Mouse (Mus musculus) kidney, adult 2 months (tissue): ENCODE measurements around the gene Nhs. TPM values are rescaled to one million over a fixed set of nuclear protein-coding genes. Genes with fewer than 3 reads are reported as not detected.

Source experiments
- DNase-seq: peaks from one replicate; pipeline ENCODE4 v3.0.0; 2021
- H3K27ac ChIP-seq: fragments of 200-500 bp; 2 replicates; pipeline ENCODE4 v1.5.1; 2012; ENCODE audit warnings: low read depth, low read length, control low read depth, inconsistent platforms; ENCODE audit not compliant: insufficient read depth
- H3K27me3 ChIP-seq: fragments of 200-500 bp; replicated peaks from 2 replicates; pipeline ENCODE4 v1.6.1; 2012; ENCODE audit warnings: mild to moderate bottlenecking, moderate library complexity, low read length, inconsistent platforms; ENCODE audit not compliant: control insufficient read depth, insufficient read depth
- H3K36me3 ChIP-seq: fragments of 200-500 bp; 2 replicates; pipeline ENCODE4 v1.6.1; 2012; ENCODE audit warnings: mild to moderate bottlenecking, moderate library complexity, low read length, inconsistent platforms; ENCODE audit not compliant: control insufficient read depth, insufficient read depth
- H3K4me1 ChIP-seq: fragments of 200-500 bp; 2 replicates; pipeline ENCODE4 v1.6.1; 2011; ENCODE audit warnings: low read length; ENCODE audit not compliant: control insufficient read depth, insufficient read depth
- H3K4me3 ChIP-seq: fragments of 200-500 bp; 2 replicates; pipeline ENCODE4 v1.5.1; 2011; ENCODE audit warnings: mild to moderate bottlenecking, low read depth, low read length, control low read depth; ENCODE audit not compliant: insufficient read depth
- CTCF ChIP-seq: fragments of 200-500 bp; conservative IDR thresholded peaks from 2 replicates; pipeline ENCODE4 v1.5.1; 2011; ENCODE audit warnings: low read depth, mild to moderate bottlenecking, control low read depth, low read length, moderate library complexity, mixed read lengths; ENCODE audit not compliant: insufficient read depth, insufficient read length
- POLR2A ChIP-seq: fragments of 200-500 bp; IDR thresholded peaks from one replicate; pipeline ENCODE4 v1.6.1; 2011; ENCODE audit warnings: low read depth, low read length, control low read depth
- WGBS: fragments of 180-500 bp; shearing (Covaris S2); methylation state at CpG from one replicate; pipeline ENCODE4 v1.1.7; 2018; 5-methylcytosine and 5-hydroxymethylcytosine counted together
- polyA plus RNA-seq: library from polyadenylated mRNA; depleted of rRNA; stranded (reverse); fragments of >200 nt; gene quantifications from 2 replicates; pipeline ENCODE4 v1.2.3, GENCODE M21; 2012

Nhs gene
- polyA plus RNA-seq, 1 experiment: 3.7 TPM

GRCm38 (mm10) chrX:162102802-162103434, 56.6 kb downstream of the Nhs start:
- no peaks in the 10 kb centered on the region for H3K36me3 ChIP-seq
- 37% methylated on average over 3 of the region's 3 CpGs for WGBS
- H3K4me3 ChIP-seq: no peak overlapping the region
- H3K27ac ChIP-seq: peak overlapping the region; percentile 82
- TF ChIP-seq POLR2A: no peak
- no peak for TF ChIP-seq CTCF
- no peaks in the 10 kb centered on the region for H3K27me3 ChIP-seq
- DNase-seq: peak; percentile 75
- H3K4me1 ChIP-seq: peaks cover 16% of the 10 kb centered on the region; the same call in 1 of the 2 replicates

- TF ChIP-seq CTCF (no peak), POLR2A (no peak)
- Histone ChIP-seq H3K27ac (no peak overlapping the region), H3K4me3 (no peak overlapping the region), H3K27me3 (no peaks in the 10 kb centered on the region), H3K36me3 (no peaks in the 10 kb centered on the region), H3K4me1 (peaks cover 3% of the 10 kb centered on the region; the same call in 1 of the 2 replicates)
- 33% methylated on average over 4 of the region's 4 CpGs for WGBS
- DNase-seq: peak; percentile 63
Observed at GRCm38 (mm10) chrX:162098364-162098763, 61.2 kb downstream of the Nhs start.

- DNase-seq: no peak
- H3K36me3 ChIP-seq: no peaks in the 10 kb centered on the region
- no peak for TF ChIP-seq CTCF
- TF ChIP-seq POLR2A: no peak
- no peaks in the 10 kb centered on the region for H3K4me1 ChIP-seq
- H3K4me3 ChIP-seq: no peak overlapping the region
- H3K27ac ChIP-seq: no peak overlapping the region
- H3K27me3 ChIP-seq: no peaks in the 10 kb centered on the region
- 59% methylated on average over 4 of the region's 4 CpGs for WGBS
Observed at GRCm38 (mm10) chrX:162087291-162087690, 72.2 kb downstream of the Nhs start.

GRCm38 (mm10) chrX:162085897-162086200, 73.7 kb downstream of the Nhs start:
- TF ChIP-seq CTCF: no peak
- no peak for TF ChIP-seq POLR2A
- Histone ChIP-seq H3K27ac (no peak overlapping the region), H3K36me3 (no peaks in the 10 kb centered on the region), H3K4me3 (no peak overlapping the region), H3K4me1 (no peaks in the 10 kb centered on the region), H3K27me3 (no peaks in the 10 kb centered on the region)
- WGBS: 0% methylated on average over 1 of the region's 1 CpGs
- DNase-seq: peak; percentile 30

GRCm38 (mm10) chrX:162085062-162085896, 74.3 kb downstream of the Nhs start:
- TF ChIP-seq POLR2A (no peak), CTCF (no peak)
- 37% methylated on average over 4 of the region's 4 CpGs for WGBS
- DNase-seq: no peak

GRCm38 (mm10) chrX:162063164-162063563, 96.4 kb downstream of the Nhs start:
- DNase-seq: no peak
- no peaks in the 10 kb centered on the region for H3K36me3 ChIP-seq
- H3K4me1 ChIP-seq: no peaks in the 10 kb centered on the region; the same call in 1 of the 2 replicates
- H3K27ac ChIP-seq: no peak overlapping the region
- 43% methylated on average over 2 of the region's 2 CpGs for WGBS
- TF ChIP-seq POLR2A (no peak), CTCF (no peak)
- H3K4me3 ChIP-seq: no peak overlapping the region
- no peaks in the 10 kb centered on the region for H3K27me3 ChIP-seq

More at GRCm38 (mm10) chrX:162085062-162085896, 74.3 kb downstream of the Nhs start:
- Histone ChIP-seq H3K4me1 (no peaks in the 10 kb centered on the region), H3K27ac (no peak overlapping the region), H3K4me3 (no peak overlapping the region), H3K36me3 (no peaks in the 10 kb centered on the region), H3K27me3 (no peaks in the 10 kb centered on the region)

GRCm38 (mm10) chrX:162055635-162056034, 103.9 kb downstream of the Nhs start:
- H3K27me3 ChIP-seq: no peaks in the 10 kb centered on the region
- H3K4me3 ChIP-seq: no peak overlapping the region
- H3K27ac ChIP-seq: no peak overlapping the region
- TF ChIP-seq CTCF (no peak), POLR2A (no peak)
- H3K36me3 ChIP-seq: no peaks in the 10 kb centered on the region
- H3K4me1 ChIP-seq: 0 out of 2 replicates have a peak, but pooled peaks cover 5% of the 10 kb centered on the region
- DNase-seq: no peak
- WGBS: 61% methylated on average over 2 of the region's 2 CpGs
